8 mouse cellular contexts compared by ENCODE assay signal in the genomic region with DNA sequence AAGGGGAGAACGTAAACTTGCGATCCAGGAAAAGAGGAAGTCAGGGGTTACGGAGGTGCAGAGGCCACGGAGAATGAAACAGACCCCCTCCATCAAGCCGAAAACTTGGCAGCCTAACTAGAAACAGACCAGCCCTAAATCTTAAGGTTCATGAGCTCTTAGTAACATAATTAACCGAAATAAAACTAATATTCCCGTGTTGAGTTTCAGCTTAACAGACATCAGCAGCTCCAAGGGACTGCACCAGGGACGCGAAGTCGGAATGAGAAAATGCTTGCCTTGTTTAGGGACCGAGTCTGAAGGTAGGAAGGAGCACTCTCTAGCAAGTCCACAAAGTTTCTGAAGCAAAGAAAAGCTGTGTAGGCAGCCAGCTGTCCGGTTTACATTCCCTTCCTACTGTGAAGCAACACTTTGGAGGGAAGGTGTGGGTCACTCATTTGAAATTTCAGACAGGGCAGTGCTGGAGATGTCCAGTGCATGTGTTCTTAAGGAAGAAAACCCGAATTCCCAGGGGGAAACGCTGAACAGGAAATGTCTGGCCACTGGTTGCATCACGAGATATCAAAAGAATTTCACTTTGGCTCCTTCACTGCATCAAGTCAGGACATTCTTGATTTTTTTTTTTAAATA.
DNase-seq lines count a peak whose midpoint lies in the region; ATAC-seq and TF ChIP-seq lines count a peak whose summit lies in the region.

No protein-coding gene starts in this region.

- peaks cover 3% of the 10 kb centered on the region; the same call in 1 of the 2 replicates for H3K4me1 ChIP-seq in kidney, adult 2 months (ENCODE audit: control insufficient read depth, insufficient read depth, low read length)
- H3K4me1 ChIP-seq in lung, embryonic 16.5 days (replicated peaks; ENCODE audit: control insufficient read depth, insufficient read depth, low read length) = peaks cover 36% of the 10 kb centered on the region
- H3K4me1 ChIP-seq in midbrain, embryonic 16.5 days (ENCODE audit: control insufficient read depth, insufficient read depth, low read length) = no peaks in the 10 kb centered on the region

- ATAC-seq in lung, embryonic 16.5 days (ENCODE audit: low read depth) = peak; percentile 69
- no peak for ATAC-seq in frontal cortex, adult (ENCODE audit: low TSS enrichment)
- ATAC-seq in midbrain, embryonic 16.5 days = no peak

- peak overlapping the region; percentile 72 for H3K27ac ChIP-seq in kidney, adult 2 months (ENCODE audit: insufficient read depth, low read depth, low read length)
- H3K27ac ChIP-seq in lung, embryonic 16.5 days (ENCODE audit: low read length) = peak overlapping the region; percentile 95
- H3K27ac ChIP-seq in midbrain, embryonic 16.5 days (ENCODE audit: low read length) = no peak overlapping the region

- no peak for TF ChIP-seq POLR2A in kidney, adult 2 months (IDR thresholded peaks at IDR 0.05; ENCODE audit: low read depth, low read length)

- H3K4me2 ChIP-seq in lung, embryonic 16.5 days (ENCODE audit: low read depth, low read length) = peak overlapping the region; percentile 60
- H3K4me2 ChIP-seq in midbrain, embryonic 16.5 days (ENCODE audit: low read length) = no peak overlapping the region

- WGBS in kidney, adult 2 months = 10% methylated on average over 15 of the region's 15 CpGs
- 15% methylated on average over 15 of the region's 15 CpGs for WGBS in lung, embryonic 16.5 days
- WGBS in midbrain, embryonic 16.5 days = 60% methylated on average over 15 of the region's 15 CpGs

- intact Hi-C loops in gastrocnemius, postnatal 36 days (cut with DNase I) = no loop called here

- H3K4me3 ChIP-seq in kidney, adult 2 months (ENCODE audit: insufficient read depth, low read depth, low read length) = peak overlapping the region; percentile 1; the same call in 1 of the 2 replicates
- peak overlapping the region; percentile 20 for H3K4me3 ChIP-seq in lung, embryonic 16.5 days (ENCODE audit: low read length)
- H3K4me3 ChIP-seq in midbrain, embryonic 16.5 days (ENCODE audit: low read depth, low read length) = no peak overlapping the region

- DNase-seq in embryo, embryonic 11 days = peak; percentile 74
- DNase-seq in gastrocnemius, postnatal 36 days = peak; percentile 26 to 51
- DNase-seq in kidney, adult 2 months = peak; percentile 80
- DNase-seq in layer of hippocampus, postnatal 14 days (ENCODE audit: low spot score in 2 of 2) = no peak
- DNase-seq in cerebellum, adult 11 months = no peak

- H3K9ac ChIP-seq in lung, embryonic 16.5 days (ENCODE audit: low read length) = peak overlapping the region; percentile 67
- no peak overlapping the region for H3K9ac ChIP-seq in midbrain, embryonic 16.5 days (ENCODE audit: low read depth, low read length)

- TF ChIP-seq CTCF in kidney, adult 2 months (conservative IDR thresholded peaks at IDR 0.05; ENCODE audit: insufficient read depth, insufficient read length, low read depth, low read length) = no peak

- no peaks in the 10 kb centered on the region for H3K27me3 ChIP-seq in kidney, adult 2 months (replicated peaks; ENCODE audit: control insufficient read depth, insufficient read depth, low read length)
- H3K27me3 ChIP-seq in lung, embryonic 16.5 days (ENCODE audit: control insufficient read depth, insufficient read depth, low read depth, low read length) = no peaks in the 10 kb centered on the region
- no peaks in the 10 kb centered on the region for H3K27me3 ChIP-seq in midbrain, embryonic 16.5 days (ENCODE audit: control insufficient read depth, insufficient read depth, low read depth, low read length)

- H3K9me3 ChIP-seq in lung, embryonic 16.5 days (ENCODE audit: control insufficient read depth, low read length) = no peaks in the 10 kb centered on the region
- no peaks in the 10 kb centered on the region for H3K9me3 ChIP-seq in midbrain, embryonic 16.5 days (replicated peaks; ENCODE audit: control insufficient read depth, low read length, poor library complexity, severe bottlenecking)

- no peaks in the 10 kb centered on the region for H3K36me3 ChIP-seq in kidney, adult 2 months (ENCODE audit: control insufficient read depth, insufficient read depth, low read length)
- no peaks in the 10 kb centered on the region for H3K36me3 ChIP-seq in lung, embryonic 16.5 days (ENCODE audit: control insufficient read depth, insufficient read depth, low read length)
- no peaks in the 10 kb centered on the region for H3K36me3 ChIP-seq in midbrain, embryonic 16.5 days (ENCODE audit: control insufficient read depth, insufficient read depth, low read length)

Comparison
In these comparisons a context has a peak if more than half of its experiments do, and no peak if none do; other contexts are left out.
1. DNase-seq: peak in embryo, embryonic 11 days (single experiment), gastrocnemius, postnatal 36 days (2 of 2) and kidney, adult 2 months (single experiment); none in layer of hippocampus, postnatal 14 days (0 of 2) and cerebellum, adult 11 months (single experiment).